Mouse (Mus musculus) heart, postnatal 4 days (tissue): ENCODE data around the gene AI413582. TPM values are rescaled to one million over a fixed set of nuclear protein-coding genes. Genes with fewer than 3 reads are reported as not detected.

Source experiments
- DNase-seq: peaks from one replicate; pipeline ENCODE4 v3.0.0; 2021
- total RNA-seq, 2 experiments: library from RNA; stranded (reverse); gene quantifications; 2 replicates each; pipeline ENCODE4 v1.2.3; 2021

The AI413582 gene
- total RNA-seq, 2 experiments from 2014 or later = 8.7 to 8.8 TPM

- DNase-seq = peak; percentile 43
These were observed 10.5 kb downstream of the AI413582 start for GRCm38 (mm10) chr17:27555075-27555511.

GRCm38 (mm10) chr17:27554062-27554960 is 11.2 kb downstream of the AI413582 start:
- DNase-seq = no peak

GRCm38 (mm10) chr17:27552215-27553201 is 13.0 kb downstream of the AI413582 start:
- DNase-seq = no peak

DNA sequence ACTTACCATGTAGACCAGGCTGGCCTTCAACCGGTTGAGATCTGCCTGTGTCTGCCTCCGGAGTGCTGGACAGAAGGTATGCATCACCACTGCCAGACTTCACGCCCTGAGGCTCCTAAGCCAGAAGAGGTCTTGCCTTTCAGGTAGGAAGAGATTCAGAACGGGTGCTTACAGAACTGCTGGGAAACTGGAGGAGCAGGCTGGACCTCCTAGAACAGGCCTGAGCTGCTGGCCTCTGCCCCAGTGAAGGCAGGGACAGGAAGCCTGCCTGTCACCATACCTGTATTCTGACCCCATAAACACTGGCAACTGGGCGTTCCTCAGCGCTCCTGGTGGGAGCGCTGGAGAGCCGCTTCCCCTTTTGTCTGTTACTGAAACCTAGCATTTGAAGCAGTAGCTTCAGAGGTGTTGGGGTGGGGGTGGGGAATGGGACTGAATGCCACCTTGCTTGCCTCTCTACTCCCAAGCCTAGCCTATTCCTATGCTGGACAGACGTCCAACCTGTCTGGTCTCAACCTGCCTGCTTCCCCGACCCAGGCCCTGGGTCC is 14.1 kb downstream of the AI413582 start:
- no peak for DNase-seq

DNA sequence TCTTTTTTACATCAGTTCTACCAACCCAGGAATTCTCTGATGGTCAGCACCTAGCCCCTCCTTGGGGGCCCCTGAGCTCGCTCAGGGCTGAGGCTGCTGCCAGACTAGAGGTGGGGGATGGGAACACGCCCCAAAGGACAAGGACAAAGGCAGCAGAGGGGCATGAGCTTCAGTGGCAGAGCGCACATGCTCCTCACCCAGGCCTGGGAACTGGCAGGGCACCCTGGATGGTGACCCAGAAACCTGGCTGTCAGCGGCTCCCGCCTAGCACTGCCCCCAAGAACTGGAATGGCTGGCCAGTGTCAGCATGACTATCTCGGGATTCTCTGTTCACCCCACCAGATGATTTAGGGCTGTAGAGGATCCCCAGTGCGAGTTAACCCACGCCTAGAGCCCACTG is 16.3 kb downstream of the AI413582 start:
- peak; percentile 44 for DNase-seq

- DNase-seq = peak; percentile 67
These were observed 18.2 kb downstream of the AI413582 start for GRCm38 (mm10) chr17:27547253-27547868.

- DNase-seq = no peak
These were observed 18.9 kb downstream of the AI413582 start for GRCm38 (mm10) chr17:27546574-27547085.

GRCm38 (mm10) chr17:27545991-27546390 is 19.6 kb downstream of the AI413582 start:
- DNase-seq = no peak

- DNase-seq = no peak
These were observed 21.0 kb downstream of the AI413582 start for GRCm38 (mm10) chr17:27544551-27544950.

- DNase-seq = no peak
These were observed 23.6 kb downstream of the AI413582 start for GRCm38 (mm10) chr17:27541984-27542383.

- DNase-seq = no peak
These were observed 24.3 kb downstream of the AI413582 start for GRCm38 (mm10) chr17:27541261-27541660.

GRCm38 (mm10) chr17:27534718-27535117 is 30.8 kb downstream of the AI413582 start:
- peak; percentile 95 for DNase-seq

DNA sequence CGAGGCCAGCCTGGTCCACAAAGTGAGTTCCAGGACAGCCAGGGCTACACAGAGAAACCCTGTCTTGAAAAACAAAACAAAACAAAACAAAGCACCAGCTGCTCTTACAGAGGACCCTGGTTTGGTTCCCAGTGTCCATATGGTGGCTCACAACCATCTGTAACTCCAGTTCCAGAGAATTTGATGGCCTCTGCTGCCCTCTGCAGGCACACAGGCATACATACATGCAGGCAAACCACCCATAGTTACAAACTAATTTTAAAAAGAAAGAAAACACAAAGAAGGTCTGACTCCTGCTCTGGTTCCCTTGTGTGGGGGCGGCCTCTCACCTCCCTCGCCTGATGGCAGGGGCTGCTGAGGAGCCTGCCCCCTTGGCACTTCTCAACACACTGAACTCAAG is 32.2 kb downstream of the AI413582 start:
- DNase-seq = no peak

- DNase-seq = no peak
These were observed 33.5 kb downstream of the AI413582 start for GRCm38 (mm10) chr17:27532095-27532494.

DNA sequence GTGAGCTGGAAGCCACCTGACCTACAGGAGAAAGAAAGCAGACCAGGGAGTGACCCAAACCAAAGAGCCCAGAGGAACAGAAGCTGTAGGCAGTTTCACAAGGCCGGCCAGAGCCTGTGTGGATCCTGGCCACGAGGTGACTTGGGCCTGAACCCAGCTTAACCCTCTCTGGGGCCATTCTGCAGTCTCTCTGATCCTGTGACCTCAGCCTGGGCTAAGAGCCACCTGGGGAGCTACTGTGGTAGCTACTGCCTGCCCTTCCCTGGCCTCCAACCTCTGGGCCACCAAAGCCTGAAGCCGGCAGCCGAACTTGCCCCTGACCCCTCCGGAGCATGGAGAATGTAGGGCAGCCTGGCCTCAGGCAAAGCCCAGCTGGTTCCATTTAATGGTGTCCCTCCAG is 36.8 kb downstream of the AI413582 start:
- DNase-seq = no peak

- DNase-seq = no peak
These were observed 37.5 kb downstream of the AI413582 start for GRCm38 (mm10) chr17:27528030-27528429.

DNA sequence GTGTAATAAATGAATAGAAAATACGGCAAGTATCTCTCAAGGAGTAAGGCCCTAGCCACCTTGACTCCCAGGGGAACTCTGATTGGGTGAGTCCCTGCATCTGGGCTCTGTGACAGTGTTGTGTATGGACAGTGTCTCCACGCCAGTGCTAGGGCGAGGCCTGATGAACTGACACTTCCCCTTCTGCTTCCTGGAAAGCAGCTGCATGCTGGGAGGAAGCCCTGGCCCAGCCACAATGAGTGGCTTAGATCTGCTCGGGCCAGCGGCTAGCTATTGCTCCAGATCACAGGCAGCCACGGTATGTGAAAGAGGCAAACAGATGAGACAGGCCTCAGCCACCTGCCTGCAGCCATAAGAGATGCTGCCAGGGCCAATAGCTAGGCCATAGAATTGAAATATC is 38.4 kb downstream of the AI413582 start:
- no peak for DNase-seq

DNA sequence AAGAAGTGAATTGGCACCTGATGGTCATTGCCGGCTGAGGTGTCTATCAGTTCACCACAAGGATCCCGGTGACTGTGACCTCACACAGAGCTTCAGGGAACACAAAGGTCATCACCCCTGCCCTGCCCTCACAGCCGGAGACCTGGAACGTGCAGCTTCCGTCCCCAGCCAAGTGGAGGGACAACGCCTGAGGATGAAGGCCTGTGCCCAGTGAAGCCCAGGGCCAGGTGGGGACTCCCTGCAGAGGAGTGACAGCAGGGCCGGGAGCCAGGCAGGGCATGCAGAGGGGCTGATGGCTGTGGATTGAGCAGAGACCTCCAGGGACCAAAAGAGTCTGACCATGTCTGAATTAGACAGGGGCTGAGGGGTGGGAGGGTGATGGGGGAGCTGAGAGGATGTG is 42.4 kb downstream of the AI413582 start:
- DNase-seq = no peak

DNA sequence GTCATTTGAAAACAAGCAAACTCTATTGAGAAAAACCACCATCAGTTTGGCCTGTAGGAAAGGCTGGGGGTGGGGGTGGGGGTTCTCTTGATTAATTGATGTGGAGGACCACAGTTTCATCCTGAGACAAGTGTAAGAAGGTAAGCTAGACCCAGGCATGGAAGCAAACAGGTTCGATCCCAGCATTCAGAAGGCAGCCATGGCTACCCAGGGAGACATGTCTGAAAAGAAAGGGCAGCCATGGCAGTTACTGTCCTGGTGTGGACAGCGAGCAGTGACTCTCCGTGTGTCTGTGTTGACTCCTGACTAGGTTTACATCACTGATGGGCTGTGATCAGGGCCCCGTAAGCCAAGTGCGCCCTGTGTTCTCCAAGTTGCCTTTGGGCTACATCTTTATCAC is 44.3 kb downstream of the AI413582 start, which contains the start of gene Grm4:
Grm4 (minus strand) TSS at position 101 of the 400 bp plus-strand sequence.
- DNase-seq = no peak

- DNase-seq = peak; percentile 69
These were observed 45.0 kb downstream of the AI413582 start for GRCm38 (mm10) chr17:27520557-27520956.

DNA sequence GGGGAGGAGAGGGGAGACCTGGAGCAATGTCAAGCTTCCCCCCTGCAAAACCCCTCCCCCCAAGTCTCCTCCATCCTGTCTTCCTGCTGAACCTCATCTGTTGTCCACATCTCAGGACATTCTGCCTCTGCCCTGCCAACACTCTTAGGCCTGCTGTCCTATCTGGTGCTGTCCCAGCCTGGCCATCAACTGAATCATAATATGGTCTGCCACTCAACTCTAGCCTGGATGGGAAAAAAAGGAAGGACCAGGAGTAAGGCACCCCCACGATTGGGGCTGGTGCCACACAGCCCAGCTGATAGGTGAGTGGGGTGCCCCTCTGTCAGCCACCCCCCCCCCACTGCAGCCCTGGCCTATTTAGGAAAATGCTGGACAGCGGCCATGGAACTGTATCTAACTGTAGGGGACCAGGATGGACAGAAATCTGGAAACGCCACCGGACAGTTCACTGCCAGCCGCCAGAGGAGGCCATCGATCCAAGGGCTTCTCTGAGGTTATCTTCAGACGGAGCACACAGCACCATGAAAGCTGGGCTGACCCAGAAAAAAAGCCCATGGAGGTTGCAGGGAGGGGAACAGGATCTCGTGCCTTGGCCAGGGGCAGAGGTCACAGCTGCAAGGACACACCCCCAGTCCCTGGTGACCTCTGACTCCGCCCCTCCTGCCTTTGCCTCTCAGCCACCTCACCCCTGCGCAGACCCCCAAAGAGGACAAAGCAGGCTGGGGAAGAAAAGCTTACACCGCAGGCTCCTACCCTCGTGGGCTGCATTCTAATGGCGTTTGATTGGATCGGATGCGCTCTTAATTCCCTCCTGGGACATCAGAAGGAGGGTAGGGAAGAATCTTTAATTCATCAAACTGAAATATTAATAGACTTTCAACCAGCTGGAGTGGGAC is 46.6 kb downstream of the AI413582 start:
- DNase-seq = no peak
